Mouse (Mus musculus) CH12.LX (cell line): ENCODE measurements around the gene Gm4175. TPM values are rescaled to one million over a fixed set of nuclear protein-coding genes. Genes with fewer than 3 reads are reported as not detected.
"Not testable (repeated sequence)": the region's sequence is repeated elsewhere in the genome, so short reads cannot be mapped to it uniquely, and the experiment has no call there.

Source experiments
- DNase-seq: peaks from one replicate; pipeline ENCODE4 v3.0.0-alpha.2; 2013; ENCODE audit errors: extremely low read depth
- H3K27ac ChIP-seq: 2 replicates; pipeline ENCODE4 v1.5.1; 2012; ENCODE audit warnings: low read depth, mild to moderate bottlenecking, control low read depth, moderate library complexity; ENCODE audit not compliant: insufficient read depth
- H3K27me3 ChIP-seq: replicated peaks from 2 replicates; pipeline ENCODE3; 2012; ENCODE audit warnings: inconsistent platforms
- H3K36me3 ChIP-seq, 2 experiments: replicated peaks in 1 of 2; 2 replicates each; pipeline versions ENCODE3 to v1.6.1; 2012; ENCODE audit warnings: inconsistent platforms in 1 of 2, low read length in 1 of 2, mild to moderate bottlenecking in 1 of 2, mixed read lengths in 1 of 2, moderate library complexity in 1 of 2; ENCODE audit not compliant: control insufficient read depth in 1 of 2, insufficient read depth in 1 of 2
- H3K4me1 ChIP-seq, 2 experiments: 2 replicates each; pipeline ENCODE4 v1.6.1; 2012; ENCODE audit warnings: inconsistent platforms in 1 of 2, moderate library complexity in 1 of 2; ENCODE audit not compliant: insufficient read depth in 2 of 2, control insufficient read depth in 1 of 2
- H3K4me2 ChIP-seq: 2 replicates; pipeline ENCODE4 v1.6.1; 2012; ENCODE audit warnings: low read depth, mild to moderate bottlenecking, control low read depth; ENCODE audit not compliant: poor library complexity, insufficient read depth, severe bottlenecking
- H3K4me3 ChIP-seq, 3 experiments: fragments of 150-350 bp in 1 of 3; sonication (generic) in 1 of 3; replicated peaks in 1 of 3; 2 replicates each; pipeline versions ENCODE3 to v1.5.1; 2011 to 2012; ENCODE audit warnings: low read depth in 2 of 3, low read length in 2 of 3, mild to moderate bottlenecking in 2 of 3, moderate library complexity in 2 of 3, control low read depth in 1 of 3, improper control_type of control experiment in 1 of 3, inconsistent platforms in 1 of 3, mixed read lengths in 1 of 3; ENCODE audit not compliant: poor library complexity in 1 of 3
- H3K79me2 ChIP-seq: replicated peaks from 2 replicates; pipeline ENCODE4 v1.6.1; 2012; ENCODE audit warnings: mild to moderate bottlenecking, moderate library complexity; ENCODE audit not compliant: control insufficient read depth, poor library complexity, insufficient read depth, severe bottlenecking; ENCODE audit errors: extremely low read depth
- H3K9ac ChIP-seq: 2 replicates; pipeline ENCODE4 v1.6.1; 2012; ENCODE audit warnings: low read depth, mild to moderate bottlenecking, control low read depth, moderate library complexity; ENCODE audit not compliant: insufficient read depth
- H3K9me3 ChIP-seq: replicated peaks from 2 replicates; pipeline ENCODE3; 2012; ENCODE audit warnings: low read length, inconsistent platforms, mixed read lengths
- dilution Hi-C: fragments of 300-500 bp; cut with MboI; formaldehyde crosslinking; loops from 2 replicates; pipeline ENCODE4 v1.14.3; 2020; ENCODE audit warnings: low sequenced_read_pairs; ENCODE audit not compliant: extremely low pct_unique_long_range_greater_than_20kb, extremely low pct_ligation_motif_present
- in situ Hi-C: fragments of 300-500 bp; cut with MboI; formaldehyde crosslinking; loops from 3 replicates; pipeline ENCODE4 v1.14.3; 2019; ENCODE audit warnings: low sequenced_read_pairs, low pct_ligation_motif_present, low pct_unique_long_range_greater_than_20kb, mixed read lengths
- polyA plus RNA-seq: library from polyadenylated mRNA; unstranded; fragments of >175 nt; gene quantifications from 2 replicates; pipeline ENCODE4 v1.2.1, GENCODE M21; 2012; ENCODE audit warnings: low read depth; ENCODE audit not compliant: insufficient read length
- total RNA-seq, 2 experiments: library from RNA; depleted of rRNA; stranded (reverse); fragments of 300-350 nt in 1 of 2; fragments of >200 nt in 1 of 2; gene quantifications; 2 replicates each; pipeline ENCODE4 v1.2.3; 2012 to 2014

Gm4175 gene
- total RNA-seq (2012; rRNA removed) (not detected in 2 replicates), total RNA-seq (2014; rRNA removed) (not detected in 2 replicates), polyA plus RNA-seq (not detected in 2 replicates)

- H3K4me2 ChIP-seq, H3K4me3 ChIP-seq, dilution Hi-C loops, DNase-seq, H3K4me1 ChIP-seq, H3K27me3 ChIP-seq, H3K9me3 ChIP-seq, H3K79me2 ChIP-seq, H3K36me3 ChIP-seq, H3K27ac ChIP-seq, in situ Hi-C loops, H3K9ac ChIP-seq: not testable (repeated sequence)
Measured at GRCm38 (mm10) chr7:21761375-21761774, at the start of gene Gm4175. Gene Gm4175 (minus strand): TSS chr7:21761475.

- H3K79me2 ChIP-seq, H3K36me3 ChIP-seq, H3K27ac ChIP-seq, H3K27me3 ChIP-seq, H3K4me2 ChIP-seq, H3K9me3 ChIP-seq, H3K4me3 ChIP-seq, DNase-seq, H3K4me1 ChIP-seq, H3K9ac ChIP-seq, dilution Hi-C loops, in situ Hi-C loops: not testable (repeated sequence)
Measured at GRCm38 (mm10) chr7:21796628-21797027, 35.4 kb upstream of the Gm4175 start, which contains the start of gene Gm4177. Gene Gm4177 (minus strand): TSS chr7:21796728.

Other genes with a start within 250 kb of the Gm4175 start
- gene Vmn1r130, start 249.7 kb downstream of the Gm4175 start, total RNA-seq (2012; rRNA removed), result not detected in 2 replicates
- not detected in 2 replicates for gene Vmn1r130, start 249.7 kb downstream of the Gm4175 start, total RNA-seq (2014; rRNA removed)
- not detected in 2 replicates for gene Vmn1r130, start 249.7 kb downstream of the Gm4175 start, polyA plus RNA-seq
- gene Vmn1r131, start 215.4 kb downstream of the Gm4175 start, total RNA-seq (2012; rRNA removed), result not detected in 2 replicates
- not detected in 2 replicates for gene Vmn1r131, start 215.4 kb downstream of the Gm4175 start, total RNA-seq (2014; rRNA removed)
- not detected in 2 replicates for gene Vmn1r131, start 215.4 kb downstream of the Gm4175 start, polyA plus RNA-seq
- not detected in 2 replicates for gene Vmn1r132, start 147.4 kb downstream of the Gm4175 start, total RNA-seq (2012; rRNA removed)
- not detected in 2 replicates for gene Vmn1r132, start 147.4 kb downstream of the Gm4175 start, total RNA-seq (2014; rRNA removed)
- gene Vmn1r132, start 147.4 kb downstream of the Gm4175 start, polyA plus RNA-seq, result not detected in 2 replicates
- not detected in 2 replicates for gene Gm4177, start 35.3 kb upstream of the Gm4175 start, total RNA-seq (2012; rRNA removed)
- not detected in 2 replicates for gene Gm4177, start 35.3 kb upstream of the Gm4175 start, total RNA-seq (2014; rRNA removed)
- not detected in 2 replicates for gene Gm4177, start 35.3 kb upstream of the Gm4175 start, polyA plus RNA-seq
- not detected in 2 replicates for gene Vmn1r135, start 70.9 kb upstream of the Gm4175 start, total RNA-seq (2012; rRNA removed)
- not detected in 2 replicates for gene Vmn1r135, start 70.9 kb upstream of the Gm4175 start, total RNA-seq (2014; rRNA removed)
- gene Vmn1r135, start 70.9 kb upstream of the Gm4175 start, polyA plus RNA-seq, result not detected in 2 replicates
- not detected in 2 replicates for gene Gm5725, start 82.8 kb upstream of the Gm4175 start, total RNA-seq (2012; rRNA removed)
- not detected in 2 replicates for gene Gm5725, start 82.8 kb upstream of the Gm4175 start, total RNA-seq (2014; rRNA removed)
- gene Gm5725, start 82.8 kb upstream of the Gm4175 start, polyA plus RNA-seq, result not detected in 2 replicates
- not detected in 2 replicates for gene Gm5891, start 159.8 kb upstream of the Gm4175 start, total RNA-seq (2012; rRNA removed)
- gene Gm5891, start 159.8 kb upstream of the Gm4175 start, total RNA-seq (2014; rRNA removed), result not detected in 2 replicates
- not detected in 2 replicates for gene Gm5891, start 159.8 kb upstream of the Gm4175 start, polyA plus RNA-seq
- gene Vmn1r137, start 233.1 kb upstream of the Gm4175 start, total RNA-seq (2012; rRNA removed), result not detected in 2 replicates
- gene Vmn1r137, start 233.1 kb upstream of the Gm4175 start, total RNA-seq (2014; rRNA removed), result not detected in 2 replicates
- not detected in 2 replicates for gene Vmn1r137, start 233.1 kb upstream of the Gm4175 start, polyA plus RNA-seq